Comparison of ENCODE assay signal across 8 mouse cellular contexts in the genomic region with DNA sequence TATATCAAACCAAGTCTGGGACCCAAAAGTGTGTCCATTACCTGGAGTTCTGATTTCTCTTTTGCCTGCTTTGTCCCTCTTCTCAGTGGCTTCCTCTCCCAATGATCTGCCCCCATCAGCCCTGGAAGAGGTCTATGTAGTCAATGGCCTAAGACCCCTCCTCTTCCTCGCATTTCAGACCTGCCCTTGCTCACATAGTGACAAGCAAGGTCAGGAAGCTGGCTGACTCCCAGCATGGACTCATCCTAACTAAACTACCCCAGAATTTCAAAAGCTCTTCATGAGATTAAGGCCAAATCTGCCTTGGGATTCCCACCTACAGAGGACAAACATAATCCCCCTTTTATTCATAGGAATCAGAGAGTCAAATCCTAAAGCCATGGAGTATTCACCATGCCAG. TPM values are rescaled to one million over a fixed set of nuclear protein-coding genes. Genes with fewer than 3 reads are reported as not detected.
A peak's percentile ranks its signal among the peaks of the same experiment; 100 is the strongest.
DNase-seq lines count a peak whose midpoint lies in the region; ATAC-seq lines count a peak whose summit lies in the region.

No protein-coding gene starts in this region.

- no peak overlapping the region for H3K27ac ChIP-seq in limb, embryonic 12.5 days
- H3K27ac ChIP-seq in stomach, embryonic 16.5 days (ENCODE audit: low read length), result peak overlapping the region; percentile 87

- no peak overlapping the region for H3K9ac ChIP-seq in limb, embryonic 12.5 days (replicated peaks)
- H3K9ac ChIP-seq in stomach, embryonic 16.5 days (ENCODE audit: low read length), result no peak overlapping the region

- WGBS in limb, embryonic 12.5 days, result 56% methylated on average over 1 of the region's 1 CpGs
- 54% methylated on average over 1 of the region's 1 CpGs for WGBS in stomach, embryonic 16.5 days

- H3K36me3 ChIP-seq in erythroblast, embryonic 14.5 days (ENCODE audit: control insufficient read depth), result peaks cover 41% of the 10 kb centered on the region
- no peaks in the 10 kb centered on the region for H3K36me3 ChIP-seq in limb, embryonic 12.5 days
- H3K36me3 ChIP-seq in stomach, embryonic 16.5 days (ENCODE audit: control insufficient read depth, insufficient read depth, low read length), result no peaks in the 10 kb centered on the region

- peak overlapping the region; percentile 82 for H3K4me3 ChIP-seq in erythroblast, embryonic 14.5 days (replicated peaks)
- peak overlapping the region; percentile 76 for H3K4me3 ChIP-seq in limb, embryonic 12.5 days (replicated peaks)
- H3K4me3 ChIP-seq in stomach, embryonic 16.5 days (replicated peaks; ENCODE audit: low read length), result no peak overlapping the region; the same call in 1 of the 2 replicates

- no peak for ATAC-seq in erythroblast, adult 5-6 weeks (replicated peaks; ENCODE audit: low FRiP score, poor library complexity, severe bottlenecking)
- ATAC-seq in limb, embryonic 12.5 days (ENCODE audit: insufficient number of reproducible peaks, insufficient read depth, low FRiP score, low TSS enrichment, low read depth), result no peak
- ATAC-seq in stomach, embryonic 16.5 days (ENCODE audit: insufficient read depth, low FRiP score), result no peak

- no peaks in the 10 kb centered on the region for H3K9me3 ChIP-seq in erythroblast, embryonic 14.5 days (ENCODE audit: control insufficient read depth, low read length)
- no peaks in the 10 kb centered on the region for H3K9me3 ChIP-seq in limb, embryonic 12.5 days
- H3K9me3 ChIP-seq in stomach, embryonic 16.5 days (replicated peaks; ENCODE audit: control insufficient read depth, low read length), result no peaks in the 10 kb centered on the region

- DNase-seq in retina, postnatal 1 day, result peak; percentile 40
- no peak for DNase-seq in retina, embryonic 14.5 days (ENCODE audit: low spot score)
- no peak for DNase-seq in B cell, adult 2 months
- DNase-seq in testis, postnatal 10 days (ENCODE audit: low spot score), result no peak

- peak overlapping the region; percentile 96 for H3K4me2 ChIP-seq in limb, embryonic 12.5 days
- H3K4me2 ChIP-seq in stomach, embryonic 16.5 days (ENCODE audit: low read depth, low read length), result peak overlapping the region; percentile 94

- H3K4me1 ChIP-seq in erythroblast, embryonic 14.5 days (ENCODE audit: control insufficient read depth), result peaks cover 77% of the 10 kb centered on the region
- peaks cover 23% of the 10 kb centered on the region for H3K4me1 ChIP-seq in limb, embryonic 12.5 days (replicated peaks)
- peaks cover 22% of the 10 kb centered on the region; the same call in 1 of the 2 replicates for H3K4me1 ChIP-seq in stomach, embryonic 16.5 days (ENCODE audit: control insufficient read depth, insufficient read depth, low read length)

- H3K27me3 ChIP-seq in erythroblast, embryonic 14.5 days (ENCODE audit: control insufficient read depth), result no peaks in the 10 kb centered on the region
- peaks cover 21% of the 10 kb centered on the region for H3K27me3 ChIP-seq in limb, embryonic 12.5 days
- no peaks in the 10 kb centered on the region for H3K27me3 ChIP-seq in stomach, embryonic 16.5 days (ENCODE audit: control insufficient read depth, insufficient read depth, low read length)

RNA-seq across cellular contexts. Expression of gene Epb41, which starts 0.7 kb away (rescaled TPM):
- 120 and 121 TPM in 2 replicates for polyA plus RNA-seq in erythroblast, embryonic 14.5 days (2012)
- 1,733 and 1,940 TPM in 2 replicates for total RNA-seq in erythroblast, adult 5-6 weeks (2015; ENCODE audit: low replicate concordance)
- 3,282 and 3,570 TPM in 2 replicates for total RNA-seq in erythroblast, adult 5-6 weeks (2017; ENCODE audit: low replicate concordance)
- 118 and 132 TPM in 2 replicates for polyA plus RNA-seq in limb, embryonic 12.5 days (2016; fragmentation: Nextera tagmentation; extraction: Ambion mirVana)
- polyA plus RNA-seq in stomach, embryonic 16.5 days (2015; fragmentation: Nextera tagmentation; extraction: Ambion mirVana), result 55.7 and 60.0 TPM in 2 replicates

RNA-seq across cellular contexts. Expression of gene Gm10300, which starts 1.3 kb away (rescaled TPM):
- 0.05 and 0.06 TPM in 2 replicates for polyA plus RNA-seq in erythroblast, embryonic 14.5 days (2012)
- 2.7 TPM in 1 of 2 replicates, not detected in the other for total RNA-seq in erythroblast, adult 5-6 weeks (2015; ENCODE audit: low replicate concordance)
- total RNA-seq in erythroblast, adult 5-6 weeks (2017; ENCODE audit: low replicate concordance), result 3.7 and 3.9 TPM in 2 replicates
- polyA plus RNA-seq in limb, embryonic 12.5 days (2016; fragmentation: Nextera tagmentation; extraction: Ambion mirVana), result 0.23 TPM in 1 of 2 replicates, not detected in the other
- 0.05 TPM in 1 of 2 replicates, not detected in the other for polyA plus RNA-seq in stomach, embryonic 16.5 days (2015; fragmentation: Nextera tagmentation; extraction: Ambion mirVana)
